Comparison of ENCODE assay signal across 28 mouse cellular contexts in genomic region chr15:62099683-62100082, GRCm38 (mm10).
DNase-seq lines count a peak whose midpoint lies in the region; ATAC-seq and TF ChIP-seq lines count a peak whose summit lies in the region.
"Had no signal": no experiment of that assay in that cellular context is flagged by ENCODE, and none has a peak within 500 bp of the region (broad histone marks: within the 10 kb centered on the region; RNA-seq: fewer than 3 reads in every experiment).

No protein-coding gene starts in this region.

- DNase-seq in heart, embryonic 10.5 days (ENCODE audit: low spot score), result no peak
- DNase-seq in heart, adult 9 months (ENCODE audit: low spot score in 2 of 2), result no peak
- DNase-seq in liver, embryonic 14.5 days (ENCODE audit: low read depth in 3 of 3, low spot score in 3 of 3), result no peak
- DNase-seq in Muller cell, postnatal 12 days (ENCODE audit: inconsistent ontology term), result no peak
- DNase-seq in urinary bladder, adult 18-20 months (ENCODE audit: low spot score in 2 of 2), result no peak
- DNase-seq: adrenal gland, postnatal 14 days; cerebellum, adult 11 months; cerebellum, adult 9-11 months; embryo, embryonic 11 days; gastrocnemius, postnatal 25 days; heart, adult 11 months; heart, postnatal 14 days; kidney, adult 2 months; kidney, postnatal 36 days; layer of hippocampus, postnatal 36 days; left cerebral cortex, postnatal 4 days; retina, postnatal 1 day; right cerebral cortex, postnatal 14 days had no signal

- H3K4me1 ChIP-seq in heart, embryonic 10.5 days, result peaks cover 23% of the 10 kb centered on the region
- peaks cover 65% of the 10 kb centered on the region for H3K4me1 ChIP-seq in megakaryocyte, embryonic 14.5 days
- peaks cover 18 to 39% of the 10 kb centered on the region in 2 experiments for H3K4me1 ChIP-seq in liver, embryonic 14.5 days (replicated peaks; ENCODE audit: control insufficient read depth in 2 of 2, insufficient read depth in 2 of 2, low read length in 1 of 2)
- H3K4me1 ChIP-seq: forebrain, embryonic 15.5 days; midbrain, embryonic 13.5 days had no signal

- TF ChIP-seq CTCF in liver, embryonic 14.5 days (IDR thresholded peaks at IDR 0.05; ENCODE audit: low read depth), result no peak

- ATAC-seq in megakaryocyte, adult 5-6 weeks (ENCODE audit: poor library complexity, severe bottlenecking), result no peak
- peak; percentile 74 for ATAC-seq in liver, embryonic 14.5 days (ENCODE audit: insufficient read depth)
- ATAC-seq: forebrain, embryonic 15.5 days; hindbrain, postnatal 0 days; midbrain, embryonic 13.5 days had no signal

- H3K27ac ChIP-seq in heart, embryonic 10.5 days, result 0 out of 2 replicates have a peak overlapping the region, but pooled peaks have one; percentile 42
- peak overlapping the region; percentile 3 for H3K27ac ChIP-seq in liver, embryonic 14.5 days
- H3K27ac ChIP-seq: embryonic facial prominence, embryonic 12.5 days; forebrain, embryonic 15.5 days; hindbrain, postnatal 0 days; intestine, embryonic 15.5 days; midbrain, embryonic 13.5 days; neural tube, embryonic 15.5 days had no signal

- TF ChIP-seq EP300 in liver, embryonic 14.5 days (IDR thresholded peaks at IDR 0.05; ENCODE audit: low read depth), result no peak

- H3K4me3 ChIP-seq in heart, embryonic 10.5 days, result no peak overlapping the region
- H3K4me3 ChIP-seq in megakaryocyte, embryonic 14.5 days (replicated peaks), result peak overlapping the region; percentile 69
- H3K4me3 ChIP-seq in liver, embryonic 14.5 days (ENCODE audit: insufficient read depth in 1 of 2, low read depth in 2 of 2, low read length in 2 of 2), result no peak overlapping the region
- H3K4me3 ChIP-seq: embryonic facial prominence, embryonic 12.5 days; forebrain, embryonic 15.5 days; intestine, embryonic 15.5 days; lung, embryonic 15.5 days; midbrain, embryonic 13.5 days; neural tube, embryonic 15.5 days had no signal

- no peaks in the 10 kb centered on the region for H3K36me3 ChIP-seq in heart, embryonic 10.5 days
- peaks cover 68% of the 10 kb centered on the region for H3K36me3 ChIP-seq in megakaryocyte, embryonic 14.5 days (replicated peaks; ENCODE audit: low read length)
- H3K36me3 ChIP-seq in liver, embryonic 14.5 days (replicated peaks; ENCODE audit: control insufficient read depth, insufficient read depth, low read depth), result no peaks in the 10 kb centered on the region
- H3K36me3 ChIP-seq: embryonic facial prominence, embryonic 12.5 days; forebrain, embryonic 15.5 days; intestine, embryonic 15.5 days; lung, embryonic 15.5 days; midbrain, embryonic 13.5 days; neural tube, embryonic 15.5 days had no signal

- no peak overlapping the region for H3K9ac ChIP-seq in liver, embryonic 14.5 days (replicated peaks)
- H3K9ac ChIP-seq: embryonic facial prominence, embryonic 12.5 days; forebrain, embryonic 15.5 days; intestine, embryonic 15.5 days; lung, embryonic 15.5 days; midbrain, embryonic 13.5 days; neural tube, embryonic 15.5 days had no signal

- no peaks in the 10 kb centered on the region for H3K27me3 ChIP-seq in heart, embryonic 10.5 days (ENCODE audit: insufficient read depth, poor library complexity, severe bottlenecking)
- H3K27me3 ChIP-seq in megakaryocyte, embryonic 14.5 days (replicated peaks), result no peaks in the 10 kb centered on the region
- no peaks in the 10 kb centered on the region for H3K27me3 ChIP-seq in liver, embryonic 14.5 days (ENCODE audit: control insufficient read depth, insufficient read depth, low read length)
- H3K27me3 ChIP-seq: CH12.LX; embryonic facial prominence, embryonic 12.5 days; forebrain, embryonic 15.5 days; intestine, embryonic 15.5 days; lung, embryonic 15.5 days; neural tube, embryonic 15.5 days had no signal

- 50% methylated on average over 6 of the region's 6 CpGs for WGBS in heart, embryonic 10.5 days
- 43% methylated on average over 6 of the region's 6 CpGs for WGBS in liver, embryonic 14.5 days (ENCODE audit: insufficient replicate concordance)

- peak overlapping the region; percentile 65 for H3K4me2 ChIP-seq in liver, embryonic 14.5 days (ENCODE audit: low read depth)
- H3K4me2 ChIP-seq: embryonic facial prominence, embryonic 12.5 days; forebrain, embryonic 15.5 days; intestine, embryonic 15.5 days; lung, embryonic 15.5 days; midbrain, embryonic 13.5 days; neural tube, embryonic 15.5 days had no signal

- no peaks in the 10 kb centered on the region for H3K9me3 ChIP-seq in heart, embryonic 10.5 days
- peaks cover 10% of the 10 kb centered on the region for H3K9me3 ChIP-seq in megakaryocyte, embryonic 14.5 days
- H3K9me3 ChIP-seq in liver, embryonic 14.5 days (ENCODE audit: control insufficient read depth, low read length), result no peaks in the 10 kb centered on the region; the same call in 1 of the 2 replicates
- H3K9me3 ChIP-seq: embryonic facial prominence, embryonic 12.5 days; forebrain, embryonic 15.5 days; intestine, embryonic 15.5 days; lung, embryonic 15.5 days; midbrain, embryonic 13.5 days; neural tube, embryonic 15.5 days had no signal
